Mouse (Mus musculus): ENCODE measurements at regions not wholly inside any gene's neighbourhood (a gene's known extent, or its start where the extent isn't known, plus 50 kb on each side); places are given as distances from the start of the nearest gene placed in this dataset.

GRCm38 (mm10) chr1:137901211-137901610 lies 274.3 kb downstream of the Ptprc start:
- WGBS: 28% methylated on average over 5 of the region's 5 CpGs
- Histone ChIP-seq H3K4me1 (replicated peaks; ENCODE audit: control insufficient read depth, insufficient read depth, low read length) (peaks cover 17% of the 10 kb centered on the region), H3K9ac (ENCODE audit: low read length) (peak overlapping the region; percentile 73), H3K9me3 (ENCODE audit: control insufficient read depth, low read length) (no peaks in the 10 kb centered on the region), H3K27ac (ENCODE audit: low read length) (peak overlapping the region; percentile 87), H3K4me3 (ENCODE audit: low read length) (peak overlapping the region; percentile 72), H3K4me2 (ENCODE audit: low read depth, low read length) (peak overlapping the region; percentile 72), H3K27me3 (ENCODE audit: control insufficient read depth, insufficient read depth, low read depth, low read length) (no peaks in the 10 kb centered on the region), H3K36me3 (ENCODE audit: control insufficient read depth, insufficient read depth, low read length) (no peaks in the 10 kb centered on the region)
- ATAC-seq (ENCODE audit: low read depth): no peak

- Histone ChIP-seq H3K4me2 (ENCODE audit: low read depth, low read length) (peak overlapping the region; percentile 72), H3K4me3 (ENCODE audit: low read length) (peak overlapping the region; percentile 72), H3K36me3 (ENCODE audit: control insufficient read depth, insufficient read depth, low read length) (no peaks in the 10 kb centered on the region), H3K9ac (ENCODE audit: low read length) (peak overlapping the region; percentile 73), H3K9me3 (ENCODE audit: control insufficient read depth, low read length) (no peaks in the 10 kb centered on the region), H3K27ac (ENCODE audit: low read length) (peak overlapping the region; percentile 87), H3K27me3 (ENCODE audit: control insufficient read depth, insufficient read depth, low read depth, low read length) (no peaks in the 10 kb centered on the region), H3K4me1 (replicated peaks; ENCODE audit: control insufficient read depth, insufficient read depth, low read length) (peaks cover 14% of the 10 kb centered on the region)
- 0% methylated on average over 8 of the region's 8 CpGs for WGBS
- ATAC-seq (ENCODE audit: low read depth): peak; percentile 34; the same call in 1 of the 2 replicates
These were observed 274.9 kb downstream of the Ptprc start for GRCm38 (mm10) chr1:137900621-137901071.

DNA sequence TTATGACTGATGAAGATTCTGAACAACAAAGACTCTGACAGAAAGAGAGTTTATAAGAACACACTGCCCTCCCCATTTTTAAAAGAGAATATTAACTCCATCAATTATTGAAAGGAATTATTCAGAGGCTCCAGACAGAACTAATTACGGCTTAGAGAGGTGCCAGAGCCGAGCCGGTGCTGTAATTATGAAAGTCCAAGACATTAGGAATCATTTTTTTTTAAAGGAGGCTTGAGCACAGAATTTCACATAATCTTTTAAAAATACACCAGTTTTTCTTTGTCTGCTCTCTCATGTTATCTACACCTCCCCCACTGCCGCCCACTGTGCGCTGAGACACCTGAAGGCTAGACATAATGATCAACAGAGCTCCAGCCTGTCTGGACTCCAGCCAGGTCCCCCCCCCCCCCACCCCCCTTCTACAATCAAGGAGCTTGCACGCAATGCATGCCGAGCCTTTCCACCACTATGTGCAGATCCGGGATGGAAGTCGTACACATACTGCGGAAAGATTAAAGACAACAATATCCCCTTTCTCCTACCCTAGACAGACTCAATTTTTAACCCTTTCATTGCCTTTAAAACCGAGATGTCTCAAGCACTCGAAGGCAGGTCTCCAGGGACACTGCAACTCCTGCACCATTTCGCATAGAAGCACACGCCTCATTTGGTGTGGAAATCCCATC lies 275.4 kb downstream of the Ptprc start:
- peak overlapping the region; percentile 87 for H3K27ac ChIP-seq (ENCODE audit: low read length)
- ATAC-seq (ENCODE audit: low read depth): peak; percentile 84
- no peaks in the 10 kb centered on the region for H3K36me3 ChIP-seq (ENCODE audit: control insufficient read depth, insufficient read depth, low read length)
- H3K4me3 ChIP-seq (ENCODE audit: low read length): peak overlapping the region; percentile 72
- H3K9me3 ChIP-seq (ENCODE audit: control insufficient read depth, low read length): no peaks in the 10 kb centered on the region
- peak overlapping the region; percentile 73 for H3K9ac ChIP-seq (ENCODE audit: low read length)
- H3K4me1 ChIP-seq (replicated peaks; ENCODE audit: control insufficient read depth, insufficient read depth, low read length): peaks cover 11% of the 10 kb centered on the region
- under 1% methylated on average over 14 of the region's 14 CpGs for WGBS
- H3K4me2 ChIP-seq (ENCODE audit: low read depth, low read length): peak overlapping the region; percentile 72
- H3K27me3 ChIP-seq (ENCODE audit: control insufficient read depth, insufficient read depth, low read depth, low read length): no peaks in the 10 kb centered on the region

- under 1% methylated on average over 6 of the region's 6 CpGs for WGBS
- H3K36me3 ChIP-seq (ENCODE audit: control insufficient read depth, insufficient read depth, low read length): no peaks in the 10 kb centered on the region
- H3K27ac ChIP-seq (ENCODE audit: low read length): peak overlapping the region; percentile 94
- H3K4me1 ChIP-seq (replicated peaks; ENCODE audit: control insufficient read depth, insufficient read depth, low read length): peaks cover 11% of the 10 kb centered on the region
- ATAC-seq (ENCODE audit: low read depth): no peak
- H3K4me2 ChIP-seq (ENCODE audit: low read depth, low read length): peak overlapping the region; percentile 72
- peak overlapping the region; percentile 81 for H3K9ac ChIP-seq (ENCODE audit: low read length)
- H3K9me3 ChIP-seq (ENCODE audit: control insufficient read depth, low read length): no peaks in the 10 kb centered on the region
- peak overlapping the region; percentile 72 for H3K4me3 ChIP-seq (ENCODE audit: low read length)
- H3K27me3 ChIP-seq (ENCODE audit: control insufficient read depth, insufficient read depth, low read depth, low read length): no peaks in the 10 kb centered on the region
These were observed 276.2 kb downstream of the Ptprc start for GRCm38 (mm10) chr1:137899305-137899704.

DNA sequence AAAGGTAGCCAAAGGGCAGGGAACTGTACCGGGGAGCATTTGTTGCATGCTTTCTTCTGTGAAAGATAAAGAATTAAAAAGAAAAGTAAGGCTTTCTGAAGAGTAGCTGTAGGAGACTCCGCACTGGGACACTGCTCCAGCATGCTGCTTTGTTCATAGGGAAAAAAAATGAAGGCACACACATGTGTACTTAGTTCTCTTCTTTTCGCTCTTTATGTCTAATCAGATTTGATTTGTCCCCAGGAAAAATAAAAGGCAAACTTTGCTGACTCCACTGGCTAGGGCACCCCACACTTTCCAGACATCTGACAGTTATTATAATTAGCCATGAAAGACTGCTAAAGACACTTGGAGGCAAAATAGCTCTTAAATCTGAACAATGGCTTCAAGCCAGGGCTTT lies 276.6 kb downstream of the Ptprc start:
- Histone ChIP-seq H3K4me1 (replicated peaks; ENCODE audit: control insufficient read depth, insufficient read depth, low read length) (peaks cover 13% of the 10 kb centered on the region), H3K27ac (ENCODE audit: low read length) (peak overlapping the region; percentile 94), H3K36me3 (ENCODE audit: control insufficient read depth, insufficient read depth, low read length) (no peaks in the 10 kb centered on the region), H3K4me3 (ENCODE audit: low read length) (peak overlapping the region; percentile 72), H3K9me3 (ENCODE audit: control insufficient read depth, low read length) (no peaks in the 10 kb centered on the region), H3K4me2 (ENCODE audit: low read depth, low read length) (peak overlapping the region; percentile 72), H3K9ac (ENCODE audit: low read length) (peak overlapping the region; percentile 81), H3K27me3 (ENCODE audit: control insufficient read depth, insufficient read depth, low read depth, low read length) (no peaks in the 10 kb centered on the region)
- peak; percentile 42 for ATAC-seq (ENCODE audit: low read depth)
- 0% methylated on average over 3 of the region's 3 CpGs for WGBS

GRCm38 (mm10) chr1:137898397-137898796 lies 277.1 kb downstream of the Ptprc start:
- Histone ChIP-seq H3K9ac (ENCODE audit: low read length) (peak overlapping the region; percentile 81), H3K27me3 (ENCODE audit: control insufficient read depth, insufficient read depth, low read depth, low read length) (no peaks in the 10 kb centered on the region), H3K9me3 (ENCODE audit: control insufficient read depth, low read length) (no peaks in the 10 kb centered on the region), H3K36me3 (ENCODE audit: control insufficient read depth, insufficient read depth, low read length) (no peaks in the 10 kb centered on the region), H3K4me1 (replicated peaks; ENCODE audit: control insufficient read depth, insufficient read depth, low read length) (peaks cover 14% of the 10 kb centered on the region), H3K27ac (ENCODE audit: low read length) (peak overlapping the region; percentile 94), H3K4me3 (ENCODE audit: low read length) (peak overlapping the region; percentile 72), H3K4me2 (ENCODE audit: low read depth, low read length) (peak overlapping the region; percentile 72)
- WGBS: 0% methylated on average over 11 of the region's 11 CpGs
- peak; percentile 97 for ATAC-seq (ENCODE audit: low read depth)

DNA sequence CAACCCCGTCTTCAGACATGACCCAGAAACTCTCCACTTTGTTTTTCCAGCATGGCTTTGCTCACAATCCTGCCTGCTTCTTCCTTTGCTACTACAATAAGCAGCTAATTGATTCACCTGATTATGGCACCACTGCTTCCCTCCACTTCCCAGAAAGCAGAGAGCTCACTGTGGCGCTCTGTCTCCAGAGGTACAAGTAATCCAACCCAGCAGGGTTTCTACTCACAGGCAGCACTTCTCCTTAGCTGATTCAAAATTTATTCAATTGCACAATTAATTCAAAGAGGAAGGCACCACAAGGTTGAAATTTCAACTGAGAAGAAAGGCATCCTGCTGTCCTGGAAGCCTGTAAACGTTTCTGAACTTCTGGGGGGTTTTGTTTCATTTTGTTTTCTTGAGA lies 293.9 kb downstream of the Ptprc start:
- H3K9ac ChIP-seq (ENCODE audit: low read length): no peak overlapping the region
- no peak overlapping the region for H3K4me2 ChIP-seq (ENCODE audit: low read depth, low read length)
- no peaks in the 10 kb centered on the region for H3K9me3 ChIP-seq (ENCODE audit: control insufficient read depth, low read length)
- no peak overlapping the region for H3K4me3 ChIP-seq (ENCODE audit: low read length)
- no peaks in the 10 kb centered on the region for H3K27me3 ChIP-seq (ENCODE audit: control insufficient read depth, insufficient read depth, low read depth, low read length)
- 48% methylated on average over 3 of the region's 3 CpGs for WGBS
- ATAC-seq (ENCODE audit: low read depth): no peak
- no peaks in the 10 kb centered on the region for H3K4me1 ChIP-seq (replicated peaks; ENCODE audit: control insufficient read depth, insufficient read depth, low read length)
- H3K36me3 ChIP-seq (ENCODE audit: control insufficient read depth, insufficient read depth, low read length): no peaks in the 10 kb centered on the region
- H3K27ac ChIP-seq (ENCODE audit: low read length): no peak overlapping the region

DNA sequence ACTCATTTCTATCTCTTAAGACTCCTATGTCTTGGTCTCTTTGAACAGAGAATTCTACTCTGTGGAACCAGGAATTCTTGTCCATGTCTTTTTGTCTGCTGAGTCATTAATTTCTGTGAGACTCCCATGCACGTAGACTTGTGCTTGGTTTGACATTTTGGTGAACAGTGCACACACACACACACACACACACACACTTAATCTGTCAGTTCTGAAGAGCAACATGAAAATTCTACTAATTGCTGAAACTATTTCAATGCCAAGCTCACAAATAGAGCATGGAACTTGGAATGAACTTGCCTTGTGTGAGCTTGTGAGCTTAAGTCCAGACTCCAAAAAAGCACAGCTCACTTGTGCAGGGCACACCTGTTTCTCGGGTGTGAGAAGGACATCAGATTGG lies 301.1 kb downstream of the Ptprc start:
- H3K4me1 ChIP-seq (replicated peaks; ENCODE audit: control insufficient read depth, insufficient read depth, low read length): no peaks in the 10 kb centered on the region
- no peak overlapping the region for H3K4me2 ChIP-seq (ENCODE audit: low read depth, low read length)
- no peaks in the 10 kb centered on the region for H3K27me3 ChIP-seq (ENCODE audit: control insufficient read depth, insufficient read depth, low read depth, low read length)
- H3K4me3 ChIP-seq (ENCODE audit: low read length): no peak overlapping the region
- no peaks in the 10 kb centered on the region for H3K36me3 ChIP-seq (ENCODE audit: control insufficient read depth, insufficient read depth, low read length)
- WGBS: 71% methylated on average over 2 of the region's 2 CpGs
- no peak overlapping the region for H3K9ac ChIP-seq (ENCODE audit: low read length)
- no peak overlapping the region for H3K27ac ChIP-seq (ENCODE audit: low read length)
- H3K9me3 ChIP-seq (ENCODE audit: control insufficient read depth, low read length): no peaks in the 10 kb centered on the region
- no peak for ATAC-seq (ENCODE audit: low read depth)

DNA sequence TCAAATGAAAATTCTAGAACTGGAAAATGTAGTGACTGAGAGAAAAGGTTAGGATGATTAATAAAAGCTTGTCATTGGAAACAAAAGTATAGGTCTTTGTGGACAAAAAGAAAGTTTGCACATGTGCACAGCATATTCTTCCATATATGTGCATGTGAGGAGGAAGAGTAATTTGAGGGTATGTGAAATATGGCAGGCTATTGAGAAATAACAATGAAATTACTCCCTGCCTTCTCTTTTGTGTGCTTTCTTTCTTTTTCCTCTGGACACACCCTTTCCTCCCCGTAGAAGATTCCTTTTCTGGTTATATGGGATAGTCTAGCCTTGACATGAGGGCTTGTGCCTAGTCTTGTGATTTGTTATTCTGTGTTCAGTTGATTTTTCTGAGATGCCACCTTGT lies 301.9 kb downstream of the Ptprc start:
- Histone ChIP-seq H3K4me3 (ENCODE audit: low read length) (no peak overlapping the region), H3K9me3 (ENCODE audit: control insufficient read depth, low read length) (no peaks in the 10 kb centered on the region), H3K27ac (ENCODE audit: low read length) (no peak overlapping the region), H3K36me3 (ENCODE audit: control insufficient read depth, insufficient read depth, low read length) (no peaks in the 10 kb centered on the region), H3K4me1 (replicated peaks; ENCODE audit: control insufficient read depth, insufficient read depth, low read length) (no peaks in the 10 kb centered on the region), H3K9ac (ENCODE audit: low read length) (no peak overlapping the region), H3K27me3 (ENCODE audit: control insufficient read depth, insufficient read depth, low read depth, low read length) (no peaks in the 10 kb centered on the region), H3K4me2 (ENCODE audit: low read depth, low read length) (no peak overlapping the region)
- 43% methylated on average over 1 of the region's 1 CpGs for WGBS
- no peak for ATAC-seq (ENCODE audit: low read depth)
